Mouse (Mus musculus) cortical plate, adult 2 months (tissue): ENCODE data around the gene Rnf145.

Source experiments
- CTCF ChIP-seq: fragments of 200-500 bp; IDR thresholded peaks from 2 replicates; pipeline ENCODE4 v1.5.1; 2011; ENCODE audit warnings: mild to moderate bottlenecking, control low read depth, low read length; ENCODE audit not compliant: insufficient read depth; ENCODE audit errors: extremely low read depth
- POLR2A ChIP-seq: fragments of 200-500 bp; IDR thresholded peaks from 2 replicates; pipeline ENCODE4 v1.6.1; 2011; ENCODE audit warnings: mild to moderate bottlenecking, low read length, control low read depth; ENCODE audit not compliant: insufficient read depth; ENCODE audit errors: extremely low read depth

DNA sequence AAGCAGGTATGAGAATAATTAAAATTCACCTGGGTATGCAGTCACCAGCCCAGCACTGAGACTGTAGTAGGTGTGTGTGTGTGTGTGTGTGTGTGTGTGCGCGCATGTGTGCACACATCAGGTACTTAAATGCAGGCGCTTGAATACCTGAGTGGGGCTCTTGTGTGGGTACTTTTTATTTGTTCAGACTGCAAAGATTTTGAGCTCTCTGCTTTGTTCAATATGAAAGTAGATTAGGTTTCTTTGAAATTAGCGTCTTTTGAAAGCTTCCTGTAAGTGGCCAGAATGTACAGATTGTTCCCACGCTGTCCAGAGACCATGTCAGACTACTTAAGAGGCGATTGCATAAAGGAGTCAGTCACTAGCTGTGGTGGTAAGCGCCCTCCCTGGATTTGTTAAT lies 18.6 kb downstream of the Rnf145 start:
- TF ChIP-seq POLR2A (no peak), CTCF (no peak)
